Mouse (Mus musculus): ENCODE data around the gene Kbtbd13.

The Kbtbd13 gene

DNA sequence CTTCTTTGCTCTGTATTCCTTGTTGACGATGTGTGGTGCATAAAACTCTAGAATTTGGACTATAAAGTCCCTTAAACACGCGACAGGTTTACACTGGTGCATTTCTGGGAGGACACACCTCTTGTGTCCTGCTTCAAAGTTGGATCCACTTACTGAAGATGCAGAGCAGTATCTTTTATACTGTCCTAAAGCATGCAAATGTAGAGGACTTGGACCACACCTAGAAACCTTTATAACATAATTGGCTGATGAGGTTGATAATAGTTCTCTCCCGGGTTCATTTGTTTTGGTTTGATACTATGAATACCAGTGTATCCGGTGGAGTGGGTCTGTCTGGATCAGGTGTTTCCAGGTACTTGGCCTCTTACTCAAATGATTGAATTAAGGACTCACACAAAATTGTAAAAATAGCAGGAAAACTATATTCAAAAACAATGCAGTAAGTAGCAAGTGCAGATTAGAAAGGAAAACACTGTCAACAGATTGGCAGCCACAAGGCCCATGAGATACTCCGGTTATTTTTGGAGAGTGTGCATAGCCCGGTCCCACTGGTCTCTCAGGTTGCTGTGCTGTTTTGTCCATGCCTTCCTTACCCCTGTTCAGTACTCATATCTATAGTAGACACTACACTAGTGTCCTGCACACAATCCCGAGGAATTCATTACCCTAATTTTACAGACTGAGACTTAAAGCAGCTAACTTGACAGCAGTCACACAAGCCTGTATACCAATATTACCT, 44.2 kb downstream of the Kbtbd13 start:
- peak; percentile 55 for DNase-seq (ENCODE audit: low read depth, low spot score)

DNA sequence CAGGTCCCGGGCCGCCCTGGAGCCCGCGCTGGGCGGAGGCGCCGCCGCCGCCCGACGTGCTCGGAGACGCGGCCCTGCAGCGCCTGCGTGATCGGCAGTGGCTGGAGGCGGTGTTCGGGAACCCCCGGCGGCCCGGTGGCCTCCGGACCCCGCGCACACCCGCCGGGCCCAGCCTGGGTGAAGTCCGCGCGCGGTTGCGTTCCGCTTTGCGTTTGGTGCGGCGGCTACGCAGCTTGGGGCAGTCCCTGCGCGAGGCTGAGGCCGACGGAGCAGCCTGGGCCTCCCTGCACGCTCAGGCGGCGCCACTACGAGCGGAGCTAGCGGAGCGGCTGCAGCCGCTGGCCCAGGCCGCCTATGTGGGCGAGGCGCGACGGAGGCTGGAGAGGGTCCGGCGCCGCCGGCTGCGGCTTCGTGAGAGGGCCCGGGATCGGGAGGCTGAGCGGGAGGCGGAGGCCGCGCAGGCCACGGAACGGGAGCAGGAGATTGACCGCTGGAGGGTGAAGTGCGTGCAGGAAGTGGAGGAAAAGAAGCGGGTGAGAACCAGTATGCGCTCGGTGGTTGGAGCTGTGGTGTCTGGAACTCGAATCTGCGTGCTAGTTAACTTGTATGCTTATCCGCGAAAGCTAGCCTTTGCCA, 44.9 kb downstream of the Kbtbd13 start:
- DNase-seq (ENCODE audit: low read depth, low spot score) = peak; percentile 65

DNA sequence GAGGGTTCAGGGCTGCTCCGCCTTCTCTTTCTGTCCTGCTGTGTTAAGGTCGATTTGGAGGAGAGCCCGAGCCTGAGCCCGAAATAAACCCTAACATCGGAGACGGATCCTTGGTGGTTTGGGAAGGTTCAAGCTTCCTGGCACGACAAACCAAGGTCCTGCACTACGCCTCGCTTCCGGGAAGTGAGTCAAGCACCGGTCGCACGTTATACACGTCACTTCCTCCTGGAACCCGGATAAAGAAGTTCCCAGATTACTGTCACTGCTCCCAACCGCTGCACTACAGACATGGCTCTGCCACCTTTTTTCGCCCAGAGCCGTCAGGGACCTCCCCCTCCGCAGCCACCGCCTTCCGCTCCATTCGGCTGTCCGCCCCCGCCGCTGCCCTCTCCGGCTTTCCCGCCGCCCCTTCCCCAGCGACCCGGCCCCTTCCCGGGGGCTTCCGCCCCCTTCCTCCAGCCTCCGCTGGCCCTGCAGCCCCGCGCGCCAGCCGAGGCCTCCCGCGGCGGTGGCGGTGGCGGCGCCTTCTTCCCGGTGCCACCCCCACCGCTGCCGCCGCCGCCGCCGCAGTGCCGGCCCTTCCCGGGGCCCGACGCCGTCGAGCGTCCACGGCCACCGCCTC, 45.5 kb downstream of the Kbtbd13 start, which contains the start of gene Pdcd7:
Gene Pdcd7 (plus strand): TSS at position 251 of the 622 bp plus-strand sequence.
- DNase-seq (ENCODE audit: low read depth, low spot score) = peak; percentile 97

DNA sequence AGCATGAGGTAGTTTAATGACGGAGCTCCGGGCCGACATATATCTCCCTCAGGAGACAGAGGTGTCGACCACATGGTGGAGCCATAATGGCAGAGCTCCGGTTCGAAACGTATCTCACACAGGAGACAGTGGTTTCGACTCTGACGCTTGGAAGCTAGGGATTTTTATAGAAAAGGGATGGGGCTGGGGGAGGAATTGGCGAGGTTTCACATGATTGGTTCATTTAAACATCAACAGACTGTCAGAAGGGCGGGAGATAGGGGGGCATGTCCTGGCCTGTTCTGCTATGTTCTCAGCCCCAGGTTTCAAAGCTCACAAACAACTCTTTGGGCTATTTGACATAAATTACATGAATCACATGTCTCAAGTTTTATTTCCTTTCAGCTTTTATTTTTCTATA, 46.0 kb downstream of the Kbtbd13 start:
- DNase-seq (ENCODE audit: low read depth, low spot score) = peak; percentile 27

DNA sequence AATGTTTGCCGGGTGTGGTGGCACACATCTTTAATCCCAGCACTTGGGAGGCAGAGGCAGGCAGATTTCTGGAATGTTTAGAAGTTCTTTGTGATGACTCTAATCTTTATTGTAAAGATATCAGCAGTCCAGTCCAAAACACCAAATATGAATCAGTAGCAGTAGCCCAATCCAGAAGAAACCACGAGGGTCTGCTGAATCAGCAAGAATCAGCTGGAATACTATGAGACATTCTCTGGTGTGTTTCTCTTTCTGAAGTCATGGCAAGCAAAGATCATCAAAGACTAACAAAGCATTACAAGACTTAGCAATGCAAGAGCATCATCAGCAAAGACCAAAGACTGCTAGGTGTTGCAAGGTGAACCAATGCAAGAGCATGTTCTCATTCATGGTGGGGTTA, 51.0 kb downstream of the Kbtbd13 start:
- DNase-seq (ENCODE audit: low read depth, low spot score) = no peak

DNA sequence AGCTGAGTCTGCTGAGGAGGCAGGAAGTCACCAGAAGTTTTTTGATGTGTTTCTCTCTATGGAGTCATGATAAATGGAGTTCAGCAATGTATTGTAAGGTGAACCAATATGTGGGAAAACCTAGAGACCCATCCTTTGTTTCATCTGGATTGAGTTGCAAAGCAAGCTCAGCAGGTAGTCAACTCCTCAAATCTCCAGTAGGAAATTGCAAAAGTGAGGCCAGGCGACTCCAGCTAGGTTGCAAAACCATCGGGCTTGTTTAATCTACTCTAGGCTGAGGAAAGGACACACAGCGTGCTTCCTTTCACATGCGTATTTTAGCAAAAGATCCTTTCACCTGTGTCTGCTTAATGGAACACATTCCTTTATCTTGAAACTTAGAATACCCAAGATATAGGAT, 52.3 kb downstream of the Kbtbd13 start:
- DNase-seq (ENCODE audit: low read depth, low spot score) = peak; percentile 80

Data from ZHBTc4 (cell line).